Mouse (Mus musculus) testis, adult 10 weeks (tissue): ENCODE data around the gene Tsen15. TPM values are rescaled to one million over a fixed set of nuclear protein-coding genes. Genes with fewer than 3 reads are reported as not detected.

ENCODE experiments used
- polyA plus RNA-seq: library from polyadenylated mRNA; stranded (reverse); fragments of 350-450 nt; fragmentation: Illumina TruSeq; extraction: RNeasy Lipid Tissue Mini Kit (QIAGEN cat#74804); gene quantifications from one replicate; pipeline ENCODE4 v1.2.3, GENCODE M21; 2014; ENCODE audit warnings: low read depth, low replicate concordance

The Tsen15 gene
- polyA plus RNA-seq = 14.4 TPM

DNA sequence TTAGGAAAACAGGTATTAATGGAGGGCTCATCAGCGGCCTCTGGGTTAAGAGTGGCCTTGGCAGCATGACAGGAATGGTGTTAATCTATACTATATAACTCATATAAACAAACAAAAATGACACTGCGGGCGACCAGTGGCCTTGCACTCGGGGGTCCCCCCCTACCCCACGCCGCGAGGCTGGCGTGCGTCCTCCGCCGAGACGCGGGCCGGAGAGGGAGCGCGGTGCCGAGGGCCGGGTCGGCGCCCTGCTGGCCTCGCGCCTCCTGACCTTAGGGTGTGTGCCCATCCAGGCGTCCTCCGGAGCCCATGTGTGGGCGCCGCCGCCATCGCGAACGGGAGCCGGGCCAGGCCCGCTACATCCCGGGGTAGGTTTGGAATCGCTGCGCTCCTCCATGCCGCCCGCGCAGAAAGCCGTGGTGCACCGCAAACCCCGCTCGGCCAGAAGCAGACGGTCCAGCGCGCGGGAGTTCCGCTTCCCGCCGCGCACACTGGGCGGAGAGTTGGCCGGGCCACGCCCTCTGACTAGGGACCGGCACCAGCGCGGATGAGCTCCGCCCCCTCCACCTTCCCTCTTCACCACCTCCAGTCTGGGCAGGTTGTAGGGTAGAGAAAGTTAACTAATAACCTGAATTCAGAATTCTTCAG lies at the start of gene Tsen15:
Gene Tsen15 (minus strand): TSS at position 501 of the 648 bp plus-strand sequence.

DNA sequence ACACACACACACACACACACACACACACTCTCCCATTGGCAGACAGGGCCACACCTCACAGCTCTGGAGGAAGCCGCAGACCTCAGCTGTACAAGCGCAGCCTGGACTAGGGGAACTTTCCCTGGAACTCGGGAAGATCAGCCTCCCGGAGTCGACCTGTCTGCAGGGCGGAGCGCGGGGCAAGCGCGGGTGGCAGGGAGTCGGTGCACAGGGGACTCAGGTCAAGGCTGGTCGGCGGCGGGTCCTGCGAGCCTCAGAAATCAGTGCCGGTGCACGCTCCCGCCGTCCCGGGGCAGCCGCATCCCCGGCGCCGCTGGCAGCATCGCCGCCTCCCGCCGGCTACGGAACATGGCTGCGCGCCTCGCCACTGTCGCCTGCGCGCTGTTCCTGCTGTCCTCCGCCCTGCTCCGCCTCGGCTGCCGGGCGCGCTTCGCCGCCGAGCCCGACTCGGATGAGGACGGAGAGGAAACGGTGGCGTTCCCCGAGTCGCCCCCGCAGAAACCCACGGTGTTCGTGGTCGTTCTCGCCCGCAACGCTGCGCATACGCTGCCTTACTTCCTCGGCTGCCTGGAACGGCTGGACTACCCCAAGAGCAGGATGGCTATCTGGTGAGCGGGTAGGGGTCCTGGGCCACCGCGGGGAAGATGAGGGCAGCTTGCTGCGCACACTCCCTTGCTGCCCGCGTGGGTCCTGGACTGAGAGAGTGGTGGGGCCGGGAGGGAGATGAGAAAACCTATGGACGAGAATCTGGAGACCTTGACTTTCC lies 13.5 kb upstream of the Tsen15 start, which contains the start of gene Colgalt2:
Gene Colgalt2 (plus strand): TSS at position 41 of the 766 bp plus-strand sequence.

Other genes starting within 250 kb of the Tsen15 start
- gene Colgalt2, start 13.1 kb upstream of the Tsen15 start, polyA plus RNA-seq = 0.04 TPM